Mouse (Mus musculus) frontal cortex, adult (tissue): ENCODE measurements around the gene Immt.

Source experiments
- ATAC-seq: cut with Nextera tagmentation; 2 replicates; pipeline ENCODE4 v1.9.2; 2017; ENCODE audit warnings: mild to moderate bottlenecking, moderate library complexity, mixed read lengths; ENCODE audit not compliant: low TSS enrichment

Immt gene

GRCm38 (mm10) chr6:71830690-71831580 is at the start of gene Immt:
Gene Immt (plus strand): TSS chr6:71831331.
- peak; percentile 96 for ATAC-seq

- peak; percentile 68; the same call in 1 of the 2 replicates for ATAC-seq
These were observed 48.0 kb upstream of the Immt start for GRCm38 (mm10) chr6:71783165-71783564.

DNA sequence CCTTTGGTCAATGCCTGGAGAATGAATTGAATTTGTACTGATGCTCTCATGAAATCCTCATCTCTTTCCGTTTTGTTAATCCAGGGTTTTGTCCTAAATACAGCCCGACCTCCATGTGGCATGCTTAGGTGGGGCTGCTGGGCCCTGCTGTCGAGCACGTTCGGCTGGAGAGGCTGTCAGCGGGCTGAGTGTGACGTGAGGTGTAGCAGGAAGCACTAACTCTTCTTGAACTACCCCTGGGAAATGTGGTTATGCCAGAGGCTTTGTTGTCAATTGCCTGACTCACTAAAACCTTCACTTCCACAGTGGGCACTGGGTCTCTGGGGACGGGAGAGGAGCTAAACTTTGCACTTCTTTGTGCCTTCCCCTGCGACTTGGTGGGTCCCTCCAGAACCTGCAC is 42.8 kb upstream of the Immt start:
- ATAC-seq = no peak

- no peak for ATAC-seq
These were observed 39.4 kb upstream of the Immt start for GRCm38 (mm10) chr6:71791771-71792170.

DNA sequence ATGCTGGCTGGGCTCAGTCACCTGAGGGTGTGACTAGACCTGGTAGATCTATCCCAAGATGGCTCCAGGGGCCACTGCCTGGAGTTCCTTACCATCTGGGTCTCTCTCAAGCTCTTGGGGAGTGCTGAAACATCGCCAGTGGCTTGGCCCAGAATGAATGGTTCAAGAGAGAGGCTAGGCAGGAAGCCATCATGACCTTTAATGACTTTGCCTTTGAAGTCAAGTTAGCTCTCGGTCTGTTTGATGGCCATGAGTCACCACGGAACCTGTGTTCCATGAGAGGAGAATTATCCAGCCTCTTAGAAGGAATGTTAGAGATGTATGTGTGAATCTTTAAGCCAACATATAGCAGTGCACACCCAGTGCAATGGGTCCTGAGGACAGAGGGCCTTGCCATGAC is 31.7 kb upstream of the Immt start:
- no peak for ATAC-seq

- ATAC-seq = no peak
These were observed 30.0 kb upstream of the Immt start for GRCm38 (mm10) chr6:71801011-71801713.

- ATAC-seq = peak; percentile 68
These were observed 29.4 kb upstream of the Immt start for GRCm38 (mm10) chr6:71801714-71802094.

GRCm38 (mm10) chr6:71803609-71804008 is 27.5 kb upstream of the Immt start:
- peak; percentile 6 for ATAC-seq

- peak; percentile 62 for ATAC-seq
These were observed 26.9 kb upstream of the Immt start for GRCm38 (mm10) chr6:71804061-71804829.

GRCm38 (mm10) chr6:71806713-71807112 is 24.4 kb upstream of the Immt start:
- no peak for ATAC-seq

GRCm38 (mm10) chr6:71809890-71810289 is 21.2 kb upstream of the Immt start:
- no peak for ATAC-seq

- ATAC-seq = no peak
These were observed 18.3 kb upstream of the Immt start for GRCm38 (mm10) chr6:71812820-71813219.

DNA sequence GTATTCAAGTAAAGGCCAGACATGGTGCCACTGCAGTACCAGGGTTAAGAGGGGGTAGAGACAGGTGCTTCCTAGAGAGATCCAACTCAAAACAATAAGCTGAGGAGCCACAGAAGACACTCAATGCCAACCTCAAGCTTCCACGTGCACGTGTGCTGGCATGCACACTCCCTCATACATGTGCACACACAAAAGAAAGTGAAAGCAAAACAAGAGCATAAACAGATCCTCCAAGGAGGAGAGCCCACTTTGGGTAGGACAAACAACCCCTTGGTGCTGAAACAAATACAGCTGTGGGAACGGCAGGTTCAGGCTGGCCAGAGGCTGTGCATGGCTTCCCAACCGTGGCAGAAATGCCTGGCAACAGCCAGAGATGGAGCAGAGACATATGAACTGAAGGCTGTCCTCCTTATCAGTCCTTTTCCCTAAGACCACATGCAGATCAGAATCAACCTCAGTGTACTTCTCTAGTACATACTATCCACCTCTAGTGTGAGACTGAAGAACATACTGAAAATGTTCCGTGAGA is 11.3 kb upstream of the Immt start:
- ATAC-seq = no peak

DNA sequence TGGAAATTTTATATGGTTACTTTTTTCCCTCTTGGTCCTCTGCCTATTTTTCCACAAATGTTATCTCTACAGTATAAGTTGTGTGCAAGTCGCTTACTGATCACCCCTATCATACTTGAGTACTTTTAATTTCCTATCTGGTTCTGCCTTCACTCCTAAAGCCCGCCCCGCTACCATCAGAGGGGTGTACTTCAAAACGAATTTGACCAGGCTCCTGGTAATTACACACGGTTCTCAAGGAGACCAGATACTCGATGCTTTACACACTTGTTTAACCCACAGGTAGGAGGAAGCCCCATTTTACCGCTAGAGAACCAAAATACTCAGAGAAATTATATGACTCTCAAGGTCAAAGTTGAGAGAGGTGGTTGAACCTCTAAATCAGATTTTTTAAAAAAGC is 8.0 kb upstream of the Immt start:
- peak; percentile 24 for ATAC-seq

- peak; percentile 97 for ATAC-seq
These were observed 7.6 kb upstream of the Immt start for GRCm38 (mm10) chr6:71823488-71823887.

DNA sequence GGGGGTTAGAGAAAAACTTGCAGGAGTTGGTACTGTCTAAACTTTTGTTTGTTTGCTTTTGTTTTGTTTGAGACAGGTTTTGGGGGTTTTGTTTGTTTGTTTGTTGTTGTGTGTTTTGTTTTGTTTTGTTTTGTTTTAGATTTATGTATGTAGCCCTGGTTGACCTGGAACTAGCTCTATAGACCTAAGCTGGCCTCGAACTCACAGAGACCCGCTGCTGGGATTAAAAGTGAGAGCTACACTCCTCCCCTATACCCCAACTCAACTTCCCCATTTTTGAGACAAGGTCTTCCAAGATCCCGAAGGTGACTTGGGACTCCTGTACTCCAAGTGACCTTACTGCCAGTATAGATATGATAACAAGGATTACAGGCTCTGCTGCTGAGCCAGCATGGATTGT is 7.2 kb upstream of the Immt start:
- ATAC-seq = no peak

- no peak for ATAC-seq
These were observed 4.3 kb upstream of the Immt start, which contains the start of gene Mrpl35 for GRCm38 (mm10) chr6:71826869-71827268. Gene Mrpl35 (minus strand): TSS chr6:71826969.

DNA sequence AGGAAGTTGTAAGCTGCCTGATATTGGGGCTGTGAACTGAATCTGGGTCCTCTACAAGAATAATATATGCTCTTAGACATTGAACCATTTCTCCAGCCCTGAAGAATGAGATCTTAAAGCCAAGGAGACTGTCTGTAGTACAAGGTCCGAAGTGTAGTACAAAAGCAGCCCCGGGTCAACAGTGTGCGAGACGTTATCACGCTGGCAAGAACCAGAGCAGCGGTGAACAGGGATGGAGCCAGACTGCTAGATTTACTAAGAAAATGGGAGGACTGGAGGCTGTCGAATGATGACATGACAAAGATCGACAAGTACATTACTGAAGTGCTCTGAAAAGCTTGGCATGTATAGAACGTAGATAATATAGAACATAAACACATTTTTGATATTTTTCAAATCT is 1.4 kb upstream of the Immt start:
- no peak for ATAC-seq

GRCm38 (mm10) chr6:71831581-71831960 is 440 bp downstream of the Immt start:
- ATAC-seq = peak; percentile 96

DNA sequence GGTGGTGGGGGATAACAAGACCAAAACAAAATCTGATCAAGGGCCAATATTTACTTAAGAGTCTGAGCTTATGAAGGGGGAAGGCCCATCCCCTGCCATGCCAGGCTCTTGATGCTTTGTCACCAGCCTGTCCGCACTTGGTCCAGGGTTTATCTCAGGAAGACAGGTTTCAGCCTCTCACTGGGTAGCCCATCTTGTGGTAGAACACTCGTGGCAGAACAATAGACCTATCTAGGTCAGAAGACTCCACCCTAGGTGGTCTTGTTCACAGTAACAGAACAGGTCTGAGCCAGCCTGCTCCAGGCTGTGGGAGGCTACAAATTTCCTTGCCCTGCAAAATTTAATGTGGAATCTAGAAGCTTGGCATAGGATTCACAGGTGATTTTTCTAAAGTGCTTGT is 5.7 kb downstream of the Immt start:
- no peak for ATAC-seq

DNA sequence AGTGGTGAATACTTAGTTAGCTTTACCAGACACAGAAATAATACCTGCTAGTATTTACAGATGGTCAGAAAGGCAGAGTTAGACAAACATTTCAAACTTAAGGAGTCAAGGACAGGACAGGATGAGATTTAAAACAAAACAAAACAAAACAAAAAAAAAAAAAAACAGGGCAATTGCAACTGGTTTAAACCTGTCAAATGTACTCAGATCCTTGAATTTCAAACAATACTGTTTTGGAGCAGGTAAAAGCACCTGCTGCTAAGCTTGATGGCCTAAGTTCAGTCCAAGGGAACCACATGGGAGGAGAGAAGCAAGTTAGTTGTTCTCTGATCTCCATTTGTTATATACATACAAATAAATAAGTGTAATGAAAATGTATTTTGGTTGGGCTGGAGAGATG is 8.7 kb downstream of the Immt start:
- ATAC-seq = no peak
